Mouse (Mus musculus): ENCODE data around the gene Itm2c.

DNA sequence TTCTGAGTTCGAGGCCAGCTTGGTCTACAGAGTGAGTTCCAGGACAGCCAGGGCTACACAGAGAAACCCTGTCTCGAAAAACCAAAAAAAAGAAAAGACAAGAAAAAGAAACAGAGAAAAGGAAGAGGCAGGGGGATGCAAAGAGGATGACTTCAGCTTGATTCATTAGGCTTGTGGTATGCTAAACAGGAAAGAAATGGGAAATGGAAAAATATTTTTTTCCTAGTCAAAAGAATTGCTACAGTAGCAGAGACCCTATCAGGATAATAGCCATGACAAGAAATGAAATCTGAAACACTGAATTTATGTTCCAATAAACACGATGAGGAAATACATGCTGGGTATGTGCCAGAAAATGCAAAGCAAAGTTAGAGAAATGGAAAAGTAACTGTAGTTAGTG, 61.1 kb downstream of the Itm2c start:
- TF ChIP-seq ZNF384 (IDR thresholded peaks at IDR 0.05; ENCODE audit: low read depth, low read length) (no peak), CHD2 (IDR thresholded peaks at IDR 0.05; ENCODE audit: low read depth, low read length) (no peak), ZC3H11A (IDR thresholded peaks at IDR 0.05; ENCODE audit: borderline replicate concordance, low read depth, low read length) (no peak)
